Mouse (Mus musculus) inflammation-experienced regulatory T-cells, adult 6 months (primary cell): ENCODE results near the gene Lgr5. TPM values are rescaled to one million over a fixed set of nuclear protein-coding genes. Genes with fewer than 3 reads are reported as not detected.

ENCODE experiments used
- ATAC-seq: one replicate; pipeline ENCODE4 v1.8.0; 2017
- polyA plus RNA-seq, 3 experiments: library from polyadenylated mRNA; unstranded; fragments of 100-300 nt; shearing (Covaris generic); gene quantifications; one replicate each; pipeline ENCODE4 v1.2.1; 2017

The Lgr5 gene
- polyA plus RNA-seq, 3 experiments from 2014 or later: 0.15 TPM; not detected in 2

DNA sequence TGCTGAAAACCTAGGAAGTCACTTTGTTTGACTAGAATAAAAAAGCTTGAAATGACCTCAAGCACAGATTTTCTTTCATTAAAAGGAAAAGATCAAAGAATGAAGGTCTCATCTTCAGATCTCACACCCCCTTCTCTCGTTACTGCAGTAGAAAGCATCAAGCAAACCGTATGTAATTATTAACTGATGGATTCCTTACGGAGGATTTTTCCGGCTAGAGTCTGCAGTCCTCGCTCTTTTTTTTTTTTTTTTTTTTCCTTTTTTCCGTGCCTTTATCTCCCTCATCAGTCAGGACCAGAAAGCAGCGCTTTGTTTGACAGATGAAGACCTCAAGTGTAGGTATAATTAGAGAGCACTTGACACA, 93.8 kb downstream of the Lgr5 start:
- no peak for ATAC-seq

DNA sequence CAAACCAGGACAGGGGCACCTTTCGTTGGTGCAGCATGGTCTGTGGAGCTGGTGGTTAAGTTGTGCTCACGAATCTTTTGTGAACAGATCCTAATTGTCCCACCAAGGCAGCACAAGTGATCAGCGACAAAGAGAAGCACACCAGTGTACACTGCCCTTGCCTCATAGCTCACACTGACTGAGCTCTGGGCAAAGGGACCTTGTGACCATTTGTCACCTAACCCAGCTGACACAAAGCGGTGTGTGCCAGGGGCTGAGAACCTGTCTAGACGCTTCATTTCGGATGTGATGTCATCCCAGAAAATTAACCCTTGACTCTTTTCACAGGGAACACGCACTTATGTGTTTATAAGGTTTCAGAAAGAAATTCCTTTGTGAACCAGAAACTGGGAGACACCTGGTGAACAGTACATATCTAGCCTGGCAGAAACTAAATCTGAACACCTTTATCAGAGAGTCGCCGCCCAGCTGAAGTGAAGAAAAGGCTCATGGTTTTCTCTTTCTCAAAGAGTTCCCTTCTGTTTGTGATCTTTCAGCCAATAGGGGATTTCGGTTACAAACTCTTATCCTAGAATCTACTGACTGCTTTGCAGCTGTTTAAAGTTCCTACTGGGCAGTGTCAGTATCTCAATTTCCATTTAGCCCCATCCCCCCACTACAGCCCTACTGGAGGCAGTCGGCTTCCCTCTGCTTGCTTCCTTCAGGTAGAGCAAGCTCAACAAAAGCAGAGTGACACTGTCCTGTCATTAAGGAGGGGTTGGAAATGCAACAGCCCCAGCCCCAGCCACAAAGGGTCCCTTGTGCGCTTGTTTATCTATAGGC, 94.4 kb downstream of the Lgr5 start:
- ATAC-seq: no peak

GRCm38 (mm10) chr10:115491803-115492510, 95.6 kb downstream of the Lgr5 start:
- no peak for ATAC-seq

DNA sequence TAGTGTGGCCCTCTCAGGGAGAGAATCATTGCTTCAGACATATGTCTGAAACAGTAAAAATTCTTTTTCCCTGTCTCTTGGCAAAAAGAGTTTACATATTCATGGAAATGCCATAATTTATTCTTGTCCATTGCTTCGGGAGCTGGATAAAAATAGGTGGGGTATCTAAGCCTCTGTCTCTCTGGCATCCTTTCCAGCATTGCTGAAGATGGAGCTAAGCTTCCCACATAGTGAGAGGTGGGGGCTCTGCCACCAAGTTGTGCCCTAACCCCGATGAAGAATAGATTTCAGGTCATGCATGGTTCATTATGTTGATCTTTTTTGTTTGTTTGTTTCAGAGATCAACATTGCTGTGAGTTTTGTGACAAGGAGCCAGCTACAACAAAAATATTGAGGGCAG, 102.0 kb downstream of the Lgr5 start:
- ATAC-seq: no peak

GRCm38 (mm10) chr10:115484660-115485059, 102.9 kb downstream of the Lgr5 start:
- no peak for ATAC-seq

GRCm38 (mm10) chr10:115478441-115479141, 109.0 kb downstream of the Lgr5 start:
- ATAC-seq: no peak

GRCm38 (mm10) chr10:115476506-115476905, 111.1 kb downstream of the Lgr5 start:
- no peak for ATAC-seq

DNA sequence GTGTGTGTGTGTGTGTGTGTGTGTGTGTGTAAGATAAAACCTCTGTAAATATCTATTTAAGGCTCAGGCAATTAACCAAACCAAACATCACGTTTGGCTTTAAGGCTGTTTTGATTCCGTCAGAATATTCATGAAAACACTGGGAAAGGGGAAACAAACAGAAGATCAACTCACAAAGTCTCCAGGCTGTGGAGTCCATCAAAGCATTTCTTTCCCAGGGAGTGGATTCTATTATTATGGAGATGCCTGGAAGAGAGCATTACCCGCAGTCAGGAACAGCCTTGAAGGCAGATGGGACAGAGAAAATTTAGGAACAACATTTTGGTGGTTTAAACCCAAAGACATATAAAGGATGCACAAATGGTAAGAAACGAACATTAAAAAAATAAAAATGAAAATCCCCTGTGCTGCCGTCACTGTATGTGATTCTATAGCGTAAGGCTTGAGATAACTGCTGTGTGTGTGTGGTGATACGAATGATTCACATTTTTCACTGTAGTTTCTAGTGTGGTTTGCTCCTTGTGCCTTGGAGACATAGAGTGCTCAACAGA, 112.5 kb downstream of the Lgr5 start:
- no peak for ATAC-seq

DNA sequence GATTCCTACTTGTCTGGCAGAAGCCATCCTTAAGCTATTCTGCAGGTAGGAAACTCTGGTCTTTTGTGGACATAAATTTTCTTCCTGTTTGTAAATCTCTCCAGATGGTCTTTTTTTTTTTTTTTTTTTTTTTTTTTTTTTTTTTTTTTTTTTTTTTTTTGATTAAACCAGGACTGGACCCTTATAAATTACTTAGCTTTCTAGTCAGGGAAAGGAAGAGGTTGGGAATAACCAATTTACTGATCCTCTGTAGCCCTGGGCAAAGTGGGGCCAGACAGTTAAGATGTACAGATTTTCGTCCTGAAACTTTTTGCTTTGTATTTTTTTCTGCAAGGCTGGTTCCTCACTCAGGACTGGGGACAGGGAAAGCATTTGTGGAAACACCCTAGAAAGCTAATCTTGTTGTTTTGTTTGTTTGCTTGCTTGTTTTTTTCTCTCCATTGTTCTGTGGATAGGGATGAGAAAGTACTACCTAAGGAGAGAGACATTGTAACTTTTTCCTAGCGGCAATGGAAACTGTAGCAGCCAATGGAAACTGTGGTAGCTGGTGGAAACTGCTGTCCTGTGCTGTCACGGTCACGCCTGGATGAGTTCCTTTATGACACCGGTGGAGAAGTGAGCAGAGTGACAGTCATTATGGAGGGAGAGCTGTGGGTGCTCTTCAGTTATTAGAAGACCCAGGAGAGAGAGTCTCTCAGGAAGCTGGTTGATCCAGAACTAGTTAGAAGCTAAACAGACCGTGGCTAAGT, 114.2 kb downstream of the Lgr5 start:
- ATAC-seq: no peak

DNA sequence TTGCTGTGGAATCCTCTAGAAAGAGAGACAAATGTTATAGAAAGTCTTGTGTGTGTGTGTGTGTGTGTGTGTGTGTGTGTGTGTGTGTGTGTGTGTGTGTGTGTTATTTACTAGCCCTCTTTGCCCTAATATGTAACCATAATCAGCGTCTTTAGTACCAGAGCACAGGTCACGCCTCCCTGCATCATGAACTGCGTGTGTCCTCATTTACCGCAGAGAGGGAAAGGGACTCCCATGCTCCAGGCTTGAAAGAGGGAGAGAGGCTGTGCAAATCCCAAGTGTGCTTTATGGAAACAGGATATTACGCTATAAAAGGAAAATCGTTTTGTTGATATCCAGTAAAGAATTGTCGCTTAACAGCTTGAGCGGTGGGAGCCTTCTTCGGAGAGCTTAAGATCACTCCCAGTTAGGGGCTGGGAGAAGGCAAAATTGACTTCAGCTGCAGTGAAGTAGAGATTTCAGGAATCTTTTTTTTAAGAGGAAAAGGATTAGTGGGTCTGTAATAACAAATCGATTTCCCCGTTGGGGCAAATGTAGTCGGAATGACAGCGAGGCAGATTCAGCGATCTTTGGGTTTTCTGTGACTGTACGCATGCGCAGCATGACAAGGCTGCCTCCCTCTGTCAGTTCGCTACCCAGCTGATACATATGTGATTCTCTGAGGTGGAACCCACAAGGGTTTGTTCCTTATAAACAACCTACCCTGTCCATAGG, 116.8 kb downstream of the Lgr5 start:
- ATAC-seq: no peak

- no peak for ATAC-seq
Observed at GRCm38 (mm10) chr10:115469040-115469439, 118.5 kb downstream of the Lgr5 start.

DNA sequence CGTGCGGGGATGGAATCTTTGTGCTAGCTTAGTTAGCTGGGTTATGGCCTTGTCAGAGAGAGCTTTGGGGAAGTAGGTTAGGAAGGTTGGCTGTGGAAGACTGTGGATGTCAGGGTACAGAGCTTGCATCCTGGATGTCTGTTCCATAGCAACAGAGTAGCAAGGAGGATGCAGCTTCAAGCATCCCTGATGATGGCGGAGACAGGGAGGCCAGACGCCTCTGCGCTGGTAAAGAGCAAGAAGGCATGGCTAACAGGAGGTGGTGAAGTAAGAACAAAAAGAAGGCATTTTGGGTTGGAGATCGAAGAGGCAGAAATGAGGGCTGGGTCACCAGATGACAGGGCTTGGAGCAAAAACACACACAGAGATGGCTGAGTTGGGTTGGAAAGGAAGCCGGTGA, 118.9 kb downstream of the Lgr5 start:
- ATAC-seq: no peak

- ATAC-seq: no peak
Observed at GRCm38 (mm10) chr10:115467985-115468384, 119.6 kb downstream of the Lgr5 start.

GRCm38 (mm10) chr10:115465778-115466177, 121.8 kb downstream of the Lgr5 start:
- ATAC-seq: no peak

GRCm38 (mm10) chr10:115465072-115465471, 122.5 kb downstream of the Lgr5 start:
- ATAC-seq: no peak

GRCm38 (mm10) chr10:115462646-115463045, 124.9 kb downstream of the Lgr5 start:
- ATAC-seq: no peak

- ATAC-seq: no peak
Observed at GRCm38 (mm10) chr10:115457368-115458021, 130.1 kb downstream of the Lgr5 start.

GRCm38 (mm10) chr10:115448614-115449013, 139.0 kb downstream of the Lgr5 start:
- ATAC-seq: no peak

- ATAC-seq: no peak
Observed at GRCm38 (mm10) chr10:115437286-115437685, 150.3 kb downstream of the Lgr5 start.

- ATAC-seq: no peak
Observed at GRCm38 (mm10) chr10:115425351-115425750, 162.2 kb downstream of the Lgr5 start.

DNA sequence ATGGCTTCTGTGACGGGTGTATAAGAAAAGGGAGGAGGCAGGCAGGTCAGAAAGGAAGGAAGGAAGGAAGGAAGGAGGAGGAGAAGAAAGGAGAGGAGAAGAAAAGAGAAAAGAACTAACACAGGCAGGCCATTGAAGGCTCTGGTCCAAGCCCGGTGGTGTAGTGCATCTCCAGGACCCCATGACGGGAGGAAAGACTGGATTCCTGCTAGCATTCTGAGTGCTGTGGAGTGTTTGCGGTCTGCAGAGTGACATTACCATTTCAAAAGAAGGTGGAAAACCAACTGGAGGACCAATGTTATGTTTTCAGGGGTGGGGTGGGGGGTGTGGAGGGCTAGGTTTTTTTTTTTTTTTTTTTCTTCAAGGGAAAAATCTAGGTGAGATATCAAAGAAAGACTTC, 165.6 kb downstream of the Lgr5 start:
- no peak for ATAC-seq
